Mouse (Mus musculus) midbrain, embryonic 15.5 days (tissue): ENCODE data around the gene Nudt7. TPM values are rescaled to one million over a fixed set of nuclear protein-coding genes. Genes with fewer than 3 reads are reported as not detected.

Experiments
- ATAC-seq: fragments of 200-750 bp; cut with Nextera tagmentation; replicated peaks from 2 replicates; pipeline ENCODE4 v1.8.0; 2017; ENCODE audit warnings: moderate TSS enrichment
- H3K27ac ChIP-seq: fragments of 300-500 bp; sonication (generic); 2 replicates; pipeline ENCODE4 v1.5.1; 2015; ENCODE audit warnings: mild to moderate bottlenecking, inconsistent platforms
- H3K27me3 ChIP-seq: fragments of 300-500 bp; sonication (generic); replicated peaks from 2 replicates; pipeline ENCODE4 v1.6.1; 2015; ENCODE audit warnings: inconsistent platforms
- H3K36me3 ChIP-seq: fragments of 300-500 bp; sonication (generic); replicated peaks from 2 replicates; pipeline ENCODE4 v1.6.1; 2015; ENCODE audit warnings: inconsistent platforms
- H3K4me1 ChIP-seq: fragments of 300-500 bp; sonication (generic); 2 replicates; pipeline ENCODE4 v1.6.1; 2015; ENCODE audit warnings: inconsistent platforms
- H3K4me2 ChIP-seq: fragments of 300-500 bp; sonication (generic); 2 replicates; pipeline ENCODE4 v1.6.1; 2015; ENCODE audit warnings: inconsistent platforms, mild to moderate bottlenecking, moderate library complexity
- H3K4me3 ChIP-seq: fragments of 300-500 bp; sonication (generic); 2 replicates; pipeline ENCODE4 v1.5.1; 2015; ENCODE audit warnings: mild to moderate bottlenecking, inconsistent platforms
- H3K9ac ChIP-seq: fragments of 300-500 bp; sonication (generic); 2 replicates; pipeline ENCODE4 v1.6.1; 2015; ENCODE audit warnings: mild to moderate bottlenecking, inconsistent platforms
- H3K9me3 ChIP-seq: fragments of 300-500 bp; sonication (generic); 2 replicates; pipeline ENCODE4 v1.6.1; 2016; ENCODE audit warnings: inconsistent platforms
- WGBS: fragments of 180-500 bp; shearing (Covaris S2); methylation state at CpG from one replicate; pipeline ENCODE4 v1.1.7; 2015; ENCODE audit warnings: mixed read lengths; 5-methylcytosine and 5-hydroxymethylcytosine counted together
- polyA plus RNA-seq: library from polyadenylated mRNA; unstranded; fragments of >200 nt; fragmentation: Nextera tagmentation; extraction: Ambion mirVana; gene quantifications from 2 replicates; pipeline ENCODE4 v1.2.1, GENCODE M21; 2015

The Nudt7 gene
- polyA plus RNA-seq, 1 experiment from 2014 or later, result 3.7 TPM

- Histone ChIP-seq H3K27me3 (no peaks in the 10 kb centered on the region), H3K4me1 (no peaks in the 10 kb centered on the region), H3K36me3 (no peaks in the 10 kb centered on the region), H3K9me3 (no peaks in the 10 kb centered on the region), H3K4me2 (no peak overlapping the region), H3K9ac (no peak overlapping the region), H3K27ac (no peak overlapping the region), H3K4me3 (no peak overlapping the region)
- ATAC-seq, result no peak
- 59% methylated on average over 1 of the region's 1 CpGs for WGBS
These were observed 11.6 kb upstream of the Nudt7 start for GRCm38 (mm10) chr8:114121781-114122180.

GRCm38 (mm10) chr8:114123611-114124010 lies 9.7 kb upstream of the Nudt7 start:
- ATAC-seq, result no peak
- no peaks in the 10 kb centered on the region for H3K9me3 ChIP-seq
- H3K27ac ChIP-seq, result no peak overlapping the region
- no peak overlapping the region for H3K9ac ChIP-seq
- H3K4me1 ChIP-seq, result no peaks in the 10 kb centered on the region
- no peaks in the 10 kb centered on the region for H3K36me3 ChIP-seq
- no peaks in the 10 kb centered on the region for H3K27me3 ChIP-seq
- no peak overlapping the region for H3K4me2 ChIP-seq
- no peak overlapping the region for H3K4me3 ChIP-seq
- WGBS, result 75% methylated on average over 3 of the region's 3 CpGs

- Histone ChIP-seq H3K4me1 (no peaks in the 10 kb centered on the region), H3K9me3 (no peaks in the 10 kb centered on the region), H3K27ac (no peak overlapping the region), H3K27me3 (no peaks in the 10 kb centered on the region), H3K9ac (no peak overlapping the region), H3K4me2 (no peak overlapping the region), H3K36me3 (no peaks in the 10 kb centered on the region), H3K4me3 (no peak overlapping the region)
- ATAC-seq, result no peak
- 85% methylated on average over 4 of the region's 4 CpGs for WGBS
These were observed 9.1 kb upstream of the Nudt7 start for GRCm38 (mm10) chr8:114124084-114124750.

GRCm38 (mm10) chr8:114130838-114131237 lies 2.5 kb upstream of the Nudt7 start:
- ATAC-seq, result no peak
- Histone ChIP-seq H3K4me1 (peaks cover 7% of the 10 kb centered on the region), H3K27me3 (no peaks in the 10 kb centered on the region), H3K9ac (no peak overlapping the region), H3K9me3 (no peaks in the 10 kb centered on the region), H3K4me2 (no peak overlapping the region), H3K36me3 (no peaks in the 10 kb centered on the region), H3K27ac (no peak overlapping the region), H3K4me3 (no peak overlapping the region)
- WGBS, result 90% methylated on average over 7 of the region's 7 CpGs

- Histone ChIP-seq H3K4me3 (no peak overlapping the region), H3K9ac (no peak overlapping the region), H3K4me1 (peaks cover 7% of the 10 kb centered on the region), H3K4me2 (no peak overlapping the region), H3K9me3 (no peaks in the 10 kb centered on the region), H3K36me3 (no peaks in the 10 kb centered on the region), H3K27ac (no peak overlapping the region), H3K27me3 (no peaks in the 10 kb centered on the region)
- 92% methylated on average over 4 of the region's 4 CpGs for WGBS
- ATAC-seq, result no peak
These were observed 1.9 kb upstream of the Nudt7 start for GRCm38 (mm10) chr8:114131421-114131820.

- Histone ChIP-seq H3K4me1 (peaks cover 7% of the 10 kb centered on the region), H3K27ac (no peak overlapping the region), H3K9ac (peak overlapping the region; percentile 24; the same call in 1 of the 2 replicates), H3K4me2 (peak overlapping the region; percentile 69), H3K4me3 (peak overlapping the region; percentile 39), H3K36me3 (no peaks in the 10 kb centered on the region), H3K9me3 (no peaks in the 10 kb centered on the region), H3K27me3 (no peaks in the 10 kb centered on the region)
- no peak for ATAC-seq
- 31% methylated on average over 14 of the region's 14 CpGs for WGBS
These were observed 277 bp upstream of the Nudt7 start for GRCm38 (mm10) chr8:114133050-114133509.

GRCm38 (mm10) chr8:114136750-114137149 lies 3.4 kb downstream of the Nudt7 start:
- H3K36me3 ChIP-seq, result no peaks in the 10 kb centered on the region
- no peak overlapping the region for H3K4me2 ChIP-seq
- H3K4me3 ChIP-seq, result no peak overlapping the region
- peaks cover 7% of the 10 kb centered on the region for H3K4me1 ChIP-seq
- ATAC-seq, result no peak
- 100% methylated on average over 1 of the region's 1 CpGs for WGBS
- no peak overlapping the region for H3K27ac ChIP-seq
- no peak overlapping the region for H3K9ac ChIP-seq
- no peaks in the 10 kb centered on the region for H3K27me3 ChIP-seq
- H3K9me3 ChIP-seq, result no peaks in the 10 kb centered on the region

- Histone ChIP-seq H3K27ac (no peak overlapping the region), H3K27me3 (no peaks in the 10 kb centered on the region), H3K4me1 (peaks cover 7% of the 10 kb centered on the region), H3K9ac (no peak overlapping the region), H3K4me2 (no peak overlapping the region), H3K9me3 (no peaks in the 10 kb centered on the region), H3K36me3 (no peaks in the 10 kb centered on the region), H3K4me3 (no peak overlapping the region)
- WGBS, result 83% methylated on average over 5 of the region's 5 CpGs
- ATAC-seq, result no peak
These were observed 3.8 kb downstream of the Nudt7 start for GRCm38 (mm10) chr8:114137181-114137580.

GRCm38 (mm10) chr8:114140437-114140836 lies 7.1 kb downstream of the Nudt7 start:
- no peak overlapping the region for H3K4me3 ChIP-seq
- no peak overlapping the region for H3K4me2 ChIP-seq
- no peaks in the 10 kb centered on the region for H3K4me1 ChIP-seq
- H3K27ac ChIP-seq, result no peak overlapping the region
- WGBS, result 87% methylated on average over 2 of the region's 2 CpGs
- H3K9ac ChIP-seq, result no peak overlapping the region
- H3K9me3 ChIP-seq, result no peaks in the 10 kb centered on the region
- no peaks in the 10 kb centered on the region for H3K36me3 ChIP-seq
- no peak for ATAC-seq
- no peaks in the 10 kb centered on the region for H3K27me3 ChIP-seq

- Histone ChIP-seq H3K4me3 (no peak overlapping the region), H3K27me3 (no peaks in the 10 kb centered on the region), H3K27ac (no peak overlapping the region), H3K4me2 (no peak overlapping the region), H3K9ac (no peak overlapping the region), H3K4me1 (no peaks in the 10 kb centered on the region), H3K36me3 (no peaks in the 10 kb centered on the region), H3K9me3 (no peaks in the 10 kb centered on the region)
- ATAC-seq, result no peak
These were observed 8.8 kb downstream of the Nudt7 start for GRCm38 (mm10) chr8:114142199-114142598.

GRCm38 (mm10) chr8:114143645-114144290 lies 10.4 kb downstream of the Nudt7 start:
- ATAC-seq, result no peak
- Histone ChIP-seq H3K9me3 (no peaks in the 10 kb centered on the region), H3K9ac (no peak overlapping the region), H3K27me3 (no peaks in the 10 kb centered on the region), H3K4me1 (no peaks in the 10 kb centered on the region), H3K36me3 (no peaks in the 10 kb centered on the region), H3K4me2 (no peak overlapping the region), H3K4me3 (no peak overlapping the region), H3K27ac (no peak overlapping the region)
- 87% methylated on average over 4 of the region's 4 CpGs for WGBS

GRCm38 (mm10) chr8:114153311-114154045 lies 20.1 kb downstream of the Nudt7 start:
- Histone ChIP-seq H3K9me3 (no peaks in the 10 kb centered on the region), H3K4me1 (no peaks in the 10 kb centered on the region; the same call in 1 of the 2 replicates), H3K9ac (no peak overlapping the region), H3K27me3 (no peaks in the 10 kb centered on the region), H3K36me3 (no peaks in the 10 kb centered on the region), H3K4me3 (no peak overlapping the region), H3K27ac (no peak overlapping the region), H3K4me2 (no peak overlapping the region)
- 68% methylated on average over 6 of the region's 6 CpGs for WGBS
- ATAC-seq, result no peak
